Mouse (Mus musculus) midbrain, embryonic 16.5 days (tissue): ENCODE measurements around the gene Dagla. TPM values are rescaled to one million over a fixed set of nuclear protein-coding genes. Genes with fewer than 3 reads are reported as not detected.

Experiments
- ATAC-seq: fragments of 200-750 bp; cut with Nextera tagmentation; 2 replicates; pipeline ENCODE4 v1.8.0; 2017; ENCODE audit warnings: moderate TSS enrichment
- H3K27ac ChIP-seq: fragments of 300-500 bp; sonication (generic); 2 replicates; pipeline ENCODE4 v1.5.1; 2014; ENCODE audit warnings: mild to moderate bottlenecking, low read length, mixed read lengths
- H3K27me3 ChIP-seq: fragments of 300-500 bp; sonication (generic); 2 replicates; pipeline ENCODE4 v1.6.1; 2014; ENCODE audit warnings: low read depth, low read length, mixed read lengths; ENCODE audit not compliant: control insufficient read depth, insufficient read depth
- H3K36me3 ChIP-seq: fragments of 300-500 bp; sonication (generic); 2 replicates; pipeline ENCODE4 v1.6.1; 2014; ENCODE audit warnings: mild to moderate bottlenecking, low read length, moderate library complexity, mixed read lengths; ENCODE audit not compliant: control insufficient read depth, insufficient read depth
- H3K4me1 ChIP-seq: fragments of 300-500 bp; sonication (generic); 2 replicates; pipeline ENCODE4 v1.6.1; 2014; ENCODE audit warnings: mild to moderate bottlenecking, low read length, mixed read lengths; ENCODE audit not compliant: control insufficient read depth, insufficient read depth
- H3K4me2 ChIP-seq: fragments of 300-500 bp; sonication (generic); 2 replicates; pipeline ENCODE4 v1.6.1; 2014; ENCODE audit warnings: mild to moderate bottlenecking, low read length, mixed read lengths
- H3K4me3 ChIP-seq: fragments of 300-500 bp; sonication (generic); 2 replicates; pipeline ENCODE4 v1.5.1; 2014; ENCODE audit warnings: low read depth, mild to moderate bottlenecking, low read length, moderate library complexity, mixed read lengths
- H3K9ac ChIP-seq: fragments of 300-500 bp; sonication (generic); 2 replicates; pipeline ENCODE4 v1.6.1; 2014; ENCODE audit warnings: low read depth, low read length, mixed read lengths
- H3K9me3 ChIP-seq: fragments of 300-500 bp; sonication (generic); replicated peaks from 2 replicates; pipeline ENCODE4 v1.6.1; 2014; ENCODE audit warnings: mild to moderate bottlenecking, low read length, mixed read lengths; ENCODE audit not compliant: control insufficient read depth, poor library complexity, severe bottlenecking
- WGBS: fragments of 180-500 bp; shearing (Covaris S2); extraction: QIAGEN DNeasy Blood & Tissue Kit; methylation state at CpG from one replicate; pipeline ENCODE4 v1.1.7; 2014; 5-methylcytosine and 5-hydroxymethylcytosine counted together
- polyA plus RNA-seq: library from polyadenylated mRNA; unstranded; fragments of >200 nt; fragmentation: Nextera tagmentation; extraction: Ambion mirVana; gene quantifications from 2 replicates; pipeline ENCODE4 v1.2.1, GENCODE M21; 2015

Dagla gene
- polyA plus RNA-seq, 1 experiment from 2014 or later, result 14.1 TPM

DNA sequence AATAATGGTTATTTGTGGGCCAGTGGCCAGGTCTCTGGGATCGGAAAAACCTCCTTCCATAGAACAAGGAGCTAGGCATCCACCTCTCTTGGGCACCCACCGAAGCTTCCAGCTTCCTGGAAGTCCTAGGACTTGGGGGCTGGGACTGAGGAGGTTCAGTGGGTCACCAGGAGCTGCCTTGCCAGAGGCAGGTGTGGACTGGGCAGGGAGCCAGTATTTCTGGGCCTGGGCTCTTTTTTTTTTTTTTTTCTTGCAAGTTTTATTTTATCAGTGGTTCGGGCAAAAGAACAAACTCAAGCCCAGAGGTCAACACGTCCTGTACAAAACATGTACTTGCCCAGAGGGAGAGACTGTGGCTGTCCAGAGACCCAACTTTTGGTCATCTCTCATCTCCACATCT, 78.9 kb downstream of the Dagla start:
- no peaks in the 10 kb centered on the region for H3K27me3 ChIP-seq
- no peak overlapping the region for H3K4me2 ChIP-seq
- no peak overlapping the region for H3K4me3 ChIP-seq
- H3K9ac ChIP-seq, result no peak overlapping the region
- no peaks in the 10 kb centered on the region for H3K4me1 ChIP-seq
- WGBS, result 93% methylated on average over 4 of the region's 4 CpGs
- ATAC-seq, result no peak
- no peak overlapping the region for H3K27ac ChIP-seq
- no peaks in the 10 kb centered on the region for H3K36me3 ChIP-seq
- H3K9me3 ChIP-seq, result no peaks in the 10 kb centered on the region

DNA sequence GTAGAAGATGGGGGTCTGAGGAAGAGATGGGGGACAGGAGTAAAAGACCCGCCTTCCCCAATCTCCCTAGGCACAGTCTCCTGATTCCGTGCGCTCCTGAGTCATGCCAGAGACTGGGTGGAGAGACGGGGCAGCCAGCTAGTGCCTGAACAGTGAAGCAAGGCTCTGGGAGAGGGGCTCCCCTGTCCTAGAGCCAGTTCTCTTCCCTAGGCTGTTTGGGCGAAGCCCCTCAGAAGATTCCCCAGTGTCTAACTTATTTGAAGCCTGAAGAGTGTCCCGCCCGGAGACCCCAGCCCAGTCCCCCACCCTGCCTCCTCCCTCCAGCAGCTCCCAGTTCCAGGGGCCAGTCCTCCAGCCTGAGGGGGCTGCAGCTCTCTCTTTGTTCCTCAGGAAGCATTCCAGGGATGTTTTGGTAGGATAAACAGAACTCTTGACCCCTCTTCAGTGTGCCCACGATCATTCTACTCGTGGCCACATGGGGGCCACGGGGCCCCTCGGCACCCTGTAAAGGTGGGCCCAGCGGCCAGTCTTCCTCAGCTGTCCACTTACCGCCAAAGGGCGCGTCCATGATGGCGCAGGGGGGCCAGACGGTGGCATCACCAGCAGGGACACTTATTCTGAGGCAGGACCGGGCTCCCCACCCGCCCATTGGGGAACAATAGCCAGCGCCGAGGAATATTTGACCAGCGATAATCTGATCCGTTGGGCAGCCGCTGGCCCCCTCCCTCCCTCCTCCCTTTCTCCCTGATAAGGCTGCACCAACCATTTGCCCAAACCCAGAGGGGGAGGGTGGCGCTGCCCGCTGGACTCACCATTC, 79.8 kb downstream of the Dagla start:
- H3K4me3 ChIP-seq, result no peak overlapping the region
- no peaks in the 10 kb centered on the region for H3K4me1 ChIP-seq
- H3K9ac ChIP-seq, result 0 out of 2 replicates have a peak overlapping the region, but pooled peaks have one; percentile 30
- H3K36me3 ChIP-seq, result no peaks in the 10 kb centered on the region
- no peaks in the 10 kb centered on the region for H3K9me3 ChIP-seq
- H3K4me2 ChIP-seq, result peak overlapping the region; percentile 25; the same call in 1 of the 2 replicates
- no peak for ATAC-seq
- no peaks in the 10 kb centered on the region for H3K27me3 ChIP-seq
- 22% methylated on average over 26 of the region's 26 CpGs for WGBS
- H3K27ac ChIP-seq, result no peak overlapping the region

DNA sequence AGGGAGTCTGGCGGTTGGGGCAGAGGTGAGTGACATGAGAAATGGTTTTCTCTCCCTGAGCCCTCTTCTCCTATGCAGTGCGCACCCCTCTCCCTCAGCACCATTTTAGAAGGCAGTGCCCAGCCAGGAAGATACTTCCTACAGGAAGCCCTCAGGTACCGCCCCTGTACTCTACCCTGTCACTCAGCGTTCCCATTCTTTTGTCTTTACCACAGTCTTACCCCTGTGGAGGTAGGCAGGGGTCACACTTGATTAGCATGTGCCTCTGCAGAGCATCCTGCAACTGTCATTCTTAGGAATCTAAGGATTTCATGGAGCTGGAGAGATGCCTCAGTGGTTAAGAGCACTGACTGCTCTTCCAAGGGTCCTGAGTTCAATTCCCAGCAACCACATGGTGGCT, 81.1 kb downstream of the Dagla start:
- ATAC-seq, result no peak
- Histone ChIP-seq H3K4me1 (no peaks in the 10 kb centered on the region), H3K27me3 (no peaks in the 10 kb centered on the region), H3K36me3 (no peaks in the 10 kb centered on the region), H3K4me2 (no peak overlapping the region), H3K9me3 (no peaks in the 10 kb centered on the region), H3K4me3 (no peak overlapping the region), H3K9ac (no peak overlapping the region), H3K27ac (no peak overlapping the region)
- 77% methylated on average over 4 of the region's 4 CpGs for WGBS

DNA sequence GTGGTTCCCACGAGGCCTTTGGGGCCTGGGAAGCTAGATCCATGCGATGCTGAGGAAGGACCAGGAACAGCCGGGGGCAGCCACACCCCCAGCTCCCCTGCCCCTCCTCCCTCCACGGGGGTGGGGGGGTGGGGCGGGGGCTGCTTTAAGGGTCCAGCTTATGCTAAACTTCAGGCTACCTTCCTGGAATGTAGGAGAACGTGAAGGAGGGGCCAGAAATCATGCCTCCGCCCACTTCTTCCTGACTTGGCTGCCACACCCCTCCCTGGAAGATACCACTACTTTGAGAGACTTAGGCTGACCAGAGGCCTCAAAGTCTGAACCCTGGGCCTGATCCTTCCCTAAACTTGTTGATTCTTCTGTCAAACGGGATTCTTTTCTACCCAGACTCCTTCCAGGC, 82.0 kb downstream of the Dagla start:
- H3K9ac ChIP-seq, result no peak overlapping the region
- 43% methylated on average over 8 of the region's 8 CpGs for WGBS
- ATAC-seq, result no peak
- H3K9me3 ChIP-seq, result no peaks in the 10 kb centered on the region
- no peaks in the 10 kb centered on the region for H3K4me1 ChIP-seq
- no peaks in the 10 kb centered on the region for H3K27me3 ChIP-seq
- no peak overlapping the region for H3K27ac ChIP-seq
- H3K4me2 ChIP-seq, result no peak overlapping the region
- no peaks in the 10 kb centered on the region for H3K36me3 ChIP-seq
- H3K4me3 ChIP-seq, result no peak overlapping the region

DNA sequence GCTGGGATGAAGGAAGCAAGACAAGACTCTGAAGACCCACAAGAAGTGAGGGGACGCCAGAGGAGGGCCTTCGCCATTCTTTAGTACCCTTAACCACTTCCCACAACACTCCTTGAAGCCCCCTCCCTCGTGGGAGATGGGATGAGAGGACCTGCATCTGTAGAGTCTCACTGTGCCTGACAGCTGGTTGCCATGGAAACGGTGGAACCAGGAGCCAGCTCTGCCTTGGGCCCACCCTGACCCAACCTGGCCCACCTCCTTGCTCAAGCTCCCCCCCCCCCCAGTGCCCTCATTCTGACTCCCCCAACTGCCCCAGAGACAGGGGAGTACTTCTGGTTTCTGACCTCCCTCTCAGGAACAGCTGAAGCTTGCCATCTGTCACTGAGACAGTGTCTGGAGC, 83.1 kb downstream of the Dagla start:
- Histone ChIP-seq H3K27me3 (no peaks in the 10 kb centered on the region), H3K9ac (no peak overlapping the region), H3K36me3 (no peaks in the 10 kb centered on the region), H3K4me2 (no peak overlapping the region), H3K9me3 (no peaks in the 10 kb centered on the region), H3K4me1 (no peaks in the 10 kb centered on the region), H3K27ac (no peak overlapping the region), H3K4me3 (no peak overlapping the region)
- no peak for ATAC-seq
- WGBS, result 54% methylated on average over 4 of the region's 4 CpGs

DNA sequence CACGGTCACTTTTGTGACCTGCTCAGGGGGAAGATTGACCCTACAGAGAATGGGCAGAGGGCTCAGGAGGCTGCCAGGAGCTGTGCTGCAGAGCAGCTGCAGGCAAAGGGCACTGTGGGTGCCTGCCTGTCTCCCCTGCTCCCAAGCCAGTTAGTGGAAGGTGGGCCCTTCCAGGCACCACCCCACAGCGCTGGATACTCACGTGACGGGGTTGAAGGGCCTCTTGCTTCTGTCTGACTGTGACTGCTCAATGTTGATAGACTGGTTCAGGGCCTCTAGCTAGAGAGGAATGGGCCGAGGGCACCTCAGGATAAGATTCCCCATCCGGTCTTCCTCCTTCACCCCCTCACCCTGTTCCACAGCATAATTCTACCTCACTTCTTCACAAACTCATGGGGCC, 85.1 kb downstream of the Dagla start:
- Histone ChIP-seq H3K9ac (no peak overlapping the region), H3K4me2 (no peak overlapping the region), H3K4me1 (no peaks in the 10 kb centered on the region), H3K36me3 (no peaks in the 10 kb centered on the region), H3K27ac (no peak overlapping the region), H3K27me3 (no peaks in the 10 kb centered on the region), H3K9me3 (no peaks in the 10 kb centered on the region), H3K4me3 (no peak overlapping the region)
- ATAC-seq, result no peak
- WGBS, result 68% methylated on average over 6 of the region's 6 CpGs

DNA sequence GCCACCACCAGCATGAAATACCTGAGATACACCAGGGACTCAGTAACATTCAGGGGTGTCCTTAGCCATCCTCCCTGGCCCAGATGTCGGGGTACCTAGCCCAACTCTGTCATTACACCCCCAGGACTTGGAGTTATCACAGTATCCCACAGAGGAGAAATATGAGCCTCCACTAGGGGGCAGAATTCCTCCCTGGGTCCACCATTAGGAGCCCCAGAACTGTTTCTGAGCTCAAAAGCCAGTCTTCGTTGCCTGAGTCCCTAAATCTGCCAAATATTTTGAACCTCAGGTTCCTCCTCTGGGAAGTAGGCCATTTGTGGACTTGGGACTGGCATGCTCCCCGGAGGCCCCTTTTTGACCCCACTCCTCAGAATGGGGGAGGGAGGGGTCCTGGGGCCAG, 85.6 kb downstream of the Dagla start:
- Histone ChIP-seq H3K36me3 (no peaks in the 10 kb centered on the region), H3K4me1 (no peaks in the 10 kb centered on the region), H3K9me3 (no peaks in the 10 kb centered on the region), H3K27ac (no peak overlapping the region), H3K27me3 (no peaks in the 10 kb centered on the region), H3K4me2 (no peak overlapping the region), H3K4me3 (no peak overlapping the region), H3K9ac (no peak overlapping the region)
- ATAC-seq, result no peak
- 54% methylated on average over 3 of the region's 3 CpGs for WGBS

DNA sequence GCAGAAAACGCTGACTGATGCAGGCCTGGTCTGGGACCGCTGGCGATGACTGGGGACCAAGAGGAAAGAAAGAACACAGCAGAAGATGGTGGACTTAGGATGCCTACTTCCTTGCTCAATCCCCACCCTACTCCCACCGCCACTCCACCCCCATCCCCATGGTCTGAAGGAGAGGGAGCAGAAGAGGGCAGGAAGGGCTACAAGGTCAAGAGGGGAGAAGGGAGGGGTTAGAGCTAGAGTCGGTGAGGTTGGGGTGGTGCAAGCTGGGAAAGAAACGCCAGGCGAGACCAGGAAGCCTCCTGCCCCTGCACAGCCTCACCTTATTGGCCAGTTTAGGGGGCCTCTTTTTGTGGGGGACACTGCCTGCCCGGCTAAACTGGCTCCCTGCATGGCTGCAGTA, 88.6 kb downstream of the Dagla start:
- H3K4me3 ChIP-seq, result no peak overlapping the region
- peaks cover 8% of the 10 kb centered on the region; the same call in 1 of the 2 replicates for H3K36me3 ChIP-seq
- H3K27ac ChIP-seq, result no peak overlapping the region
- WGBS, result 79% methylated on average over 8 of the region's 8 CpGs
- no peak overlapping the region for H3K4me2 ChIP-seq
- no peaks in the 10 kb centered on the region for H3K27me3 ChIP-seq
- no peak overlapping the region for H3K9ac ChIP-seq
- H3K9me3 ChIP-seq, result no peaks in the 10 kb centered on the region
- no peaks in the 10 kb centered on the region for H3K4me1 ChIP-seq
- ATAC-seq, result no peak

DNA sequence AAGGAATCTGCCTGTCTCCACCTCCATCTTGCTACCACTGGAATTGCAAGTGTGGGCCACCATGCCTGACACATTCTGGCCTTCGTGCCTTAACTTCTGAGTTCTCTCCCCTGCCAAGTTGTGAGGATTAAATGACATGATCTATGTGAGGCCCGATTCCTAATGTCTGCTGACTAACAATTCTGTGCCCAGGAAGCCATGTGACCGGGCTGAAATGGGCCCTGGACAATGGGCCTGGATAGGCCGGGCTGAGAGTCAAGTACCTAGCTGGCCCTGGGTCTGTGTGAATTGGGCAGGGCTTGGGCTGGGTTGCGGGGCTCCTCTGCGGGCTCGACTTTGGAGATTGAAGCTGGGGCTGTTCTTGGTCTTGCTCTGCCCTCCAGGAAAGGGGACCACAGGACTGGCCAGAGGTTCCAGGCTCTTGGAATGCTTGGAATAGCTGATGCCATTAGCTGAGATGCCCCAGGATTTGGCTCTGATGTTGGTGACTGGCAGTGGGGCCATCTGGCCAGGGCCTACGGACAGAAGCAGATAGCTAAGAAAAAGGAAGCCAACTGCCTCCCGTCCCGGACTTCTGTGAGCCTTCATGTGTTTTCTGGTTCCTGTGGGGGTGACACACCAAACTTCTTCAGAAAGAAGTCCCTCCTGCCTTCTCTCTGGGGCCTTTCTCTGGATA, 90.7 kb downstream of the Dagla start:
- H3K4me1 ChIP-seq, result no peaks in the 10 kb centered on the region
- no peaks in the 10 kb centered on the region for H3K9me3 ChIP-seq
- no peak overlapping the region for H3K27ac ChIP-seq
- H3K9ac ChIP-seq, result no peak overlapping the region
- 92% methylated on average over 10 of the region's 10 CpGs for WGBS
- no peaks in the 10 kb centered on the region for H3K27me3 ChIP-seq
- no peak overlapping the region for H3K4me3 ChIP-seq
- H3K4me2 ChIP-seq, result no peak overlapping the region
- no peak for ATAC-seq
- peaks cover 20% of the 10 kb centered on the region for H3K36me3 ChIP-seq
